Mouse (Mus musculus): ENCODE measurements around the gene Bod1.

- no peak for TF ChIP-seq CTCF (IDR thresholded peaks at IDR 0.05; ENCODE audit: low read depth)
- no peak for TF ChIP-seq EP300 (optimal IDR thresholded peaks at IDR 0.05)
Observed at GRCm38 (mm10) chr11:31628700-31629099, 43.0 kb downstream of the Bod1 start.
